In the genomic region with DNA sequence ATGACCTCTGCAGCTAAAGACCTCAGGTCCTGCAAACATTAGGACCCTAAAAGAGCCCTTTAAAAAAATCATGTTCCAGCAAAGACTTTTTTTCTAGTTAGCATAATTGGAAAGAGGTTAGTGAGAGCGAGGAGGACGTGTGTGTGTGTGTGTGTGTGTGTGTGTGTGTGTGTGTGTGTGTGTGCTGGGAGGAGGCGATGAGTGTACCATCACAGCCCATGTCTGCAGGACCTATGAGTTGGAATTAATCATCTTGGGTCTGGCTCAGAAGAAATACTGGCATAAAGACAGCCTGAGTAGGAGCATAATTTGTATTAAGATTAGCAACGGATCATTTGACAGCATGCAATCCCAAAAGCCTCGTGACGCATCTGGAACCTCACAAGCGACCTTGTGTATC, we compare ENCODE assay signal across 22 mouse cellular contexts.
DNase-seq lines count a peak whose midpoint lies in the region; ATAC-seq lines count a peak whose summit lies in the region.
"Had no signal": no experiment of that assay in that cellular context is flagged by ENCODE, and none has a peak within 500 bp of the region (broad histone marks: within the 10 kb centered on the region; RNA-seq: fewer than 3 reads in every experiment).

No protein-coding gene starts in this region.

- H3K4me3 ChIP-seq in forebrain, embryonic 12.5 days (replicated peaks), result no peak overlapping the region
- no peak overlapping the region for H3K4me3 ChIP-seq in forebrain, embryonic 15.5 days
- no peak overlapping the region for H3K4me3 ChIP-seq in midbrain, embryonic 12.5 days
- no peak overlapping the region for H3K4me3 ChIP-seq in midbrain, embryonic 14.5 days (replicated peaks; ENCODE audit: low read depth, low read length)
- no peak overlapping the region for H3K4me3 ChIP-seq in neural tube, embryonic 13.5 days
- no peak overlapping the region for H3K4me3 ChIP-seq in neural tube, embryonic 15.5 days (replicated peaks)
- H3K4me3 ChIP-seq: embryonic facial prominence, embryonic 13.5 days; forebrain, embryonic 13.5 days; heart, embryonic 10.5 days had no signal

- H3K9me3 ChIP-seq in forebrain, embryonic 12.5 days, result no peaks in the 10 kb centered on the region
- no peaks in the 10 kb centered on the region for H3K9me3 ChIP-seq in forebrain, embryonic 15.5 days
- no peaks in the 10 kb centered on the region for H3K9me3 ChIP-seq in midbrain, embryonic 12.5 days
- no peaks in the 10 kb centered on the region for H3K9me3 ChIP-seq in midbrain, embryonic 14.5 days (ENCODE audit: control insufficient read depth, low read length)
- no peaks in the 10 kb centered on the region for H3K9me3 ChIP-seq in neural tube, embryonic 13.5 days
- no peaks in the 10 kb centered on the region for H3K9me3 ChIP-seq in neural tube, embryonic 15.5 days (replicated peaks)
- H3K9me3 ChIP-seq: embryonic facial prominence, embryonic 13.5 days; forebrain, embryonic 13.5 days; G1E; heart, embryonic 10.5 days had no signal

- peaks cover 12% of the 10 kb centered on the region for H3K36me3 ChIP-seq in forebrain, embryonic 12.5 days (replicated peaks)
- no peaks in the 10 kb centered on the region for H3K36me3 ChIP-seq in forebrain, embryonic 15.5 days
- H3K36me3 ChIP-seq in midbrain, embryonic 12.5 days, result peaks cover 17% of the 10 kb centered on the region
- peaks cover 8% of the 10 kb centered on the region; the same call in 1 of the 2 replicates for H3K36me3 ChIP-seq in midbrain, embryonic 14.5 days (ENCODE audit: control insufficient read depth, insufficient read depth, low read length)
- peaks cover 19% of the 10 kb centered on the region for H3K36me3 ChIP-seq in neural tube, embryonic 13.5 days
- H3K36me3 ChIP-seq in neural tube, embryonic 15.5 days, result no peaks in the 10 kb centered on the region; the same call in none of the 2 replicates
- H3K36me3 ChIP-seq: G1E had no signal

- H3K4me2 ChIP-seq in forebrain, embryonic 12.5 days, result no peak overlapping the region
- H3K4me2 ChIP-seq in forebrain, embryonic 15.5 days (replicated peaks), result no peak overlapping the region
- H3K4me2 ChIP-seq in midbrain, embryonic 12.5 days (replicated peaks), result no peak overlapping the region
- H3K4me2 ChIP-seq in midbrain, embryonic 14.5 days (ENCODE audit: low read length), result no peak overlapping the region
- H3K4me2 ChIP-seq in neural tube, embryonic 13.5 days, result no peak overlapping the region
- no peak overlapping the region for H3K4me2 ChIP-seq in neural tube, embryonic 15.5 days
- H3K4me2 ChIP-seq: embryonic facial prominence, embryonic 13.5 days; forebrain, embryonic 13.5 days had no signal

- H3K27me3 ChIP-seq in forebrain, embryonic 12.5 days, result no peaks in the 10 kb centered on the region
- no peaks in the 10 kb centered on the region for H3K27me3 ChIP-seq in forebrain, embryonic 15.5 days
- H3K27me3 ChIP-seq in midbrain, embryonic 12.5 days, result no peaks in the 10 kb centered on the region
- H3K27me3 ChIP-seq in midbrain, embryonic 14.5 days (ENCODE audit: control insufficient read depth, insufficient read depth, low read length), result no peaks in the 10 kb centered on the region
- no peaks in the 10 kb centered on the region for H3K27me3 ChIP-seq in neural tube, embryonic 13.5 days
- no peaks in the 10 kb centered on the region for H3K27me3 ChIP-seq in neural tube, embryonic 15.5 days (replicated peaks)
- H3K27me3 ChIP-seq: embryonic facial prominence, embryonic 13.5 days; forebrain, embryonic 13.5 days had no signal

- no peaks in the 10 kb centered on the region for H3K4me1 ChIP-seq in forebrain, embryonic 12.5 days
- H3K4me1 ChIP-seq in forebrain, embryonic 15.5 days, result 0 out of 2 replicates have a peak, but pooled peaks cover 2% of the 10 kb centered on the region
- H3K4me1 ChIP-seq in midbrain, embryonic 12.5 days, result no peaks in the 10 kb centered on the region
- 0 out of 2 replicates have a peak, but pooled peaks cover 3% of the 10 kb centered on the region for H3K4me1 ChIP-seq in midbrain, embryonic 14.5 days (ENCODE audit: control insufficient read depth, insufficient read depth, low read length)
- peaks cover 20% of the 10 kb centered on the region; the same call in 1 of the 2 replicates for H3K4me1 ChIP-seq in neural tube, embryonic 13.5 days (replicated peaks)
- H3K4me1 ChIP-seq in neural tube, embryonic 15.5 days, result peaks cover 18% of the 10 kb centered on the region
- H3K4me1 ChIP-seq: forebrain, embryonic 13.5 days had no signal

- WGBS in forebrain, embryonic 12.5 days, result 82% methylated on average over 7 of the region's 7 CpGs
- WGBS in forebrain, embryonic 15.5 days, result 76% methylated on average over 7 of the region's 7 CpGs
- 89% methylated on average over 7 of the region's 7 CpGs for WGBS in midbrain, embryonic 12.5 days
- WGBS in midbrain, embryonic 14.5 days, result 64% methylated on average over 7 of the region's 7 CpGs
- 59% methylated on average over 7 of the region's 7 CpGs for WGBS in neural tube, embryonic 13.5 days
- WGBS in neural tube, embryonic 15.5 days, result 52% methylated on average over 7 of the region's 7 CpGs

- no peak overlapping the region for H3K9ac ChIP-seq in forebrain, embryonic 12.5 days
- H3K9ac ChIP-seq in forebrain, embryonic 15.5 days (replicated peaks), result no peak overlapping the region
- H3K9ac ChIP-seq in midbrain, embryonic 12.5 days (replicated peaks), result no peak overlapping the region
- no peak overlapping the region for H3K9ac ChIP-seq in midbrain, embryonic 14.5 days (replicated peaks; ENCODE audit: low read length)
- no peak overlapping the region for H3K9ac ChIP-seq in neural tube, embryonic 13.5 days
- no peak overlapping the region for H3K9ac ChIP-seq in neural tube, embryonic 15.5 days (replicated peaks)
- H3K9ac ChIP-seq: embryonic facial prominence, embryonic 13.5 days; forebrain, embryonic 13.5 days had no signal

- no peak for DNase-seq in midbrain, embryonic 14.5 days
- no peak for DNase-seq in right cerebral cortex, adult 2 months (ENCODE audit: low spot score in 2 of 2)
- DNase-seq in natural killer cell, adult 2 months (ENCODE audit: low spot score in 2 of 2), result no peak
- DNase-seq: adrenal gland, postnatal 10 days; B cell, adult 2 months; cerebellum, adult 11-12 months; cerebellum, adult 9-10 months; cerebellum, postnatal 25 days; gastrocnemius, postnatal 10 days; heart, adult 18-20 months; heart, postnatal 10 days; heart, postnatal 4 days had no signal

- no peak for ATAC-seq in forebrain, embryonic 12.5 days (ENCODE audit: low FRiP score)
- no peak for ATAC-seq in forebrain, embryonic 15.5 days (replicated peaks)
- no peak for ATAC-seq in midbrain, embryonic 12.5 days (ENCODE audit: low FRiP score, low read depth)
- ATAC-seq in midbrain, embryonic 14.5 days (ENCODE audit: low FRiP score, low TSS enrichment), result no peak
- ATAC-seq in neural tube, embryonic 13.5 days (ENCODE audit: low read depth), result no peak
- ATAC-seq in neural tube, embryonic 15.5 days (ENCODE audit: low FRiP score), result no peak
- ATAC-seq: CD4-positive, CD25-positive, alpha-beta regulatory T cell, adult 4 months; forebrain, embryonic 13.5 days had no signal

- 0 out of 2 replicates have a peak overlapping the region, but pooled peaks have one; percentile 8 for H3K27ac ChIP-seq in forebrain, embryonic 12.5 days
- H3K27ac ChIP-seq in forebrain, embryonic 15.5 days (replicated peaks), result no peak overlapping the region
- peak overlapping the region; percentile 39; the same call in 1 of the 2 replicates for H3K27ac ChIP-seq in midbrain, embryonic 12.5 days (replicated peaks)
- H3K27ac ChIP-seq in midbrain, embryonic 14.5 days (replicated peaks; ENCODE audit: low read depth, low read length), result no peak overlapping the region
- 0 out of 2 replicates have a peak overlapping the region, but pooled peaks have one; percentile 3 for H3K27ac ChIP-seq in neural tube, embryonic 13.5 days (replicated peaks)
- no peak overlapping the region; the same call in 1 of the 2 replicates for H3K27ac ChIP-seq in neural tube, embryonic 15.5 days (replicated peaks)
- H3K27ac ChIP-seq: embryonic facial prominence, embryonic 13.5 days; forebrain, embryonic 13.5 days; heart, embryonic 10.5 days had no signal

Comparison
In these comparisons a context has a peak if more than half of its experiments do, and no peak if none do; other contexts are left out.
1. H3K27ac ChIP-seq: peak in forebrain, embryonic 12.5 days (single experiment), midbrain, embryonic 12.5 days (single experiment) and neural tube, embryonic 13.5 days (single experiment); none in forebrain, embryonic 15.5 days (single experiment), midbrain, embryonic 14.5 days (single experiment) and neural tube, embryonic 15.5 days (single experiment).